Mouse (Mus musculus) liver, embryonic 11.5 days (tissue): ENCODE results near the gene Sox5. TPM values are rescaled to one million over a fixed set of nuclear protein-coding genes. Genes with fewer than 3 reads are reported as not detected.

ENCODE experiments used
- ATAC-seq: fragments of 200-750 bp; cut with Nextera tagmentation; replicated peaks from 2 replicates; pipeline ENCODE4 v1.8.0; 2017; ENCODE audit warnings: moderate number of reproducible peaks, mild to moderate bottlenecking, moderate TSS enrichment, moderate library complexity; ENCODE audit not compliant: low FRiP score
- DNase-seq: peaks from one replicate; pipeline ENCODE4 v3.0.0-alpha.2; 2017; ENCODE audit warnings: low spot score
- H3K27ac ChIP-seq: fragments of 300-500 bp; sonication (generic); 2 replicates; pipeline ENCODE4 v1.5.1; 2014; ENCODE audit warnings: mild to moderate bottlenecking, low read depth, low read length, control low read depth
- H3K27me3 ChIP-seq: fragments of 300-500 bp; sonication (generic); replicated peaks from 2 replicates; pipeline ENCODE4 v1.6.1; 2014; ENCODE audit warnings: low read length, mixed read lengths; ENCODE audit not compliant: control insufficient read depth, insufficient read depth
- H3K36me3 ChIP-seq: fragments of 300-500 bp; sonication (generic); 2 replicates; pipeline ENCODE4 v1.6.1; 2014; ENCODE audit warnings: mild to moderate bottlenecking, low read length, moderate library complexity, mixed read lengths; ENCODE audit not compliant: control insufficient read depth, insufficient read depth
- H3K4me1 ChIP-seq: fragments of 300-500 bp; sonication (generic); replicated peaks from 2 replicates; pipeline ENCODE4 v1.6.1; 2014; ENCODE audit warnings: low read length, mixed read lengths; ENCODE audit not compliant: control insufficient read depth, insufficient read depth
- H3K4me2 ChIP-seq: fragments of 300-500 bp; sonication (generic); 2 replicates; pipeline ENCODE4 v1.6.1; 2014; ENCODE audit warnings: mild to moderate bottlenecking, control low read depth, moderate library complexity
- H3K4me3 ChIP-seq: fragments of 300-500 bp; sonication (generic); 2 replicates; pipeline ENCODE4 v1.5.1; 2014; ENCODE audit warnings: low read depth, low read length, control low read depth
- H3K9ac ChIP-seq: fragments of 300-500 bp; sonication (generic); 2 replicates; pipeline ENCODE4 v1.6.1; 2014; ENCODE audit warnings: low read depth, low read length, control low read depth
- H3K9me3 ChIP-seq: fragments of 300-500 bp; sonication (generic); 2 replicates; pipeline ENCODE4 v1.6.1; 2016; ENCODE audit warnings: low read length, inconsistent platforms, mixed read lengths; ENCODE audit not compliant: control insufficient read depth
- WGBS: fragments of 180-500 bp; shearing (Covaris S2); extraction: QIAGEN DNeasy Blood & Tissue Kit; methylation state at CpG from one replicate; pipeline ENCODE4 v1.1.7; 2014; 5-methylcytosine and 5-hydroxymethylcytosine counted together
- polyA plus RNA-seq: library from polyadenylated mRNA; unstranded; fragments of >200 nt; fragmentation: Nextera tagmentation; extraction: Ambion mirVana; gene quantifications from 2 replicates; pipeline ENCODE4 v1.2.1, GENCODE M21; 2014

Gene Sox5
- 7.9 and 10.6 TPM in 2 replicates for polyA plus RNA-seq

GRCm38 (mm10) chr6:144781431-144782030, at the start of gene Sox5:
Sox5 (minus strand) TSS chr6:144781977.
- peak; percentile 72 for DNase-seq
- H3K36me3 ChIP-seq: no peaks in the 10 kb centered on the region

GRCm38 (mm10) chr6:144825018-144825602, 43.3 kb upstream of the Sox5 start:
- 88% methylated on average over 6 of the region's 6 CpGs for WGBS

More at GRCm38 (mm10) chr6:144781431-144782030, at the start of gene Sox5:
- WGBS: under 1% methylated on average over 39 of the region's 47 CpGs
- no peaks in the 10 kb centered on the region for H3K4me1 ChIP-seq
- H3K9ac ChIP-seq: peak within 1 kb of the TSS; percentile 67
- H3K27me3 ChIP-seq: peaks cover 22% of the 10 kb centered on the region
- H3K4me2 ChIP-seq: peak within 1 kb of the TSS; percentile 88
- H3K27ac ChIP-seq: peak within 1 kb of the TSS; percentile 71
- peak; percentile 45; the same call in 1 of the 2 replicates for ATAC-seq
- H3K4me3 ChIP-seq: peak within 1 kb of the TSS; percentile 71
- H3K9me3 ChIP-seq: no peaks in the 10 kb centered on the region

GRCm38 (mm10) chr6:144824153-144824552, 42.4 kb upstream of the Sox5 start:
- Histone ChIP-seq H3K4me1 (peaks cover 10% of the 10 kb centered on the region), H3K9ac (no peak overlapping the region), H3K27ac (no peak overlapping the region), H3K27me3 (no peaks in the 10 kb centered on the region), H3K4me3 (no peak overlapping the region), H3K4me2 (no peak overlapping the region), H3K36me3 (no peaks in the 10 kb centered on the region), H3K9me3 (no peaks in the 10 kb centered on the region)
- DNase-seq: no peak
- 0 out of 2 replicates have a peak, but pooled peaks have one; percentile 51 for ATAC-seq
- 49% methylated on average over 12 of the region's 12 CpGs for WGBS

More at GRCm38 (mm10) chr6:144825018-144825602, 43.3 kb upstream of the Sox5 start:
- ATAC-seq: no peak
- no peak overlapping the region for H3K27ac ChIP-seq
- peaks cover 10% of the 10 kb centered on the region for H3K4me1 ChIP-seq
- H3K4me2 ChIP-seq: no peak overlapping the region
- H3K36me3 ChIP-seq: no peaks in the 10 kb centered on the region
- no peak overlapping the region for H3K9ac ChIP-seq
- H3K4me3 ChIP-seq: no peak overlapping the region
- no peak for DNase-seq
- H3K27me3 ChIP-seq: no peaks in the 10 kb centered on the region
- no peaks in the 10 kb centered on the region for H3K9me3 ChIP-seq

- 31% methylated on average over 14 of the region's 14 CpGs for WGBS
- H3K27ac ChIP-seq: no peak overlapping the region
- H3K4me1 ChIP-seq: peaks cover 10% of the 10 kb centered on the region
- H3K9ac ChIP-seq: no peak overlapping the region
- DNase-seq (no peak), ATAC-seq (peak; percentile 57; the same call in 1 of the 2 replicates)
- H3K27me3 ChIP-seq: no peaks in the 10 kb centered on the region
- H3K4me3 ChIP-seq: no peak overlapping the region
- no peaks in the 10 kb centered on the region for H3K9me3 ChIP-seq
- no peaks in the 10 kb centered on the region for H3K36me3 ChIP-seq
- peak overlapping the region; percentile 18 for H3K4me2 ChIP-seq
These were observed 40.8 kb upstream of the Sox5 start for GRCm38 (mm10) chr6:144822594-144822993.

- Histone ChIP-seq H3K36me3 (no peaks in the 10 kb centered on the region), H3K4me2 (no peak overlapping the region), H3K4me3 (no peak overlapping the region), H3K27me3 (no peaks in the 10 kb centered on the region), H3K27ac (no peak overlapping the region), H3K4me1 (peaks cover 10% of the 10 kb centered on the region), H3K9ac (no peak overlapping the region), H3K9me3 (no peaks in the 10 kb centered on the region)
- ATAC-seq: no peak
- 78% methylated on average over 6 of the region's 6 CpGs for WGBS
- no peak for DNase-seq
These were observed 39.2 kb upstream of the Sox5 start for GRCm38 (mm10) chr6:144821019-144821418.

- DNase-seq (peak; percentile 17), ATAC-seq (no peak)
- Histone ChIP-seq H3K36me3 (no peaks in the 10 kb centered on the region), H3K9me3 (no peaks in the 10 kb centered on the region), H3K4me2 (no peak overlapping the region), H3K27ac (no peak overlapping the region), H3K27me3 (no peaks in the 10 kb centered on the region), H3K4me1 (peaks cover 9% of the 10 kb centered on the region), H3K9ac (no peak overlapping the region), H3K4me3 (no peak overlapping the region)
- WGBS: 73% methylated on average over 4 of the region's 4 CpGs
These were observed 36.2 kb upstream of the Sox5 start for GRCm38 (mm10) chr6:144818016-144818415.

GRCm38 (mm10) chr6:144817329-144817932, 35.7 kb upstream of the Sox5 start:
- H3K4me3 ChIP-seq: no peak overlapping the region
- no peaks in the 10 kb centered on the region for H3K36me3 ChIP-seq
- no peak overlapping the region for H3K9ac ChIP-seq
- no peaks in the 10 kb centered on the region for H3K9me3 ChIP-seq
- no peak overlapping the region for H3K4me2 ChIP-seq
- no peaks in the 10 kb centered on the region for H3K27me3 ChIP-seq
- WGBS: 61% methylated on average over 5 of the region's 5 CpGs
- ATAC-seq (no peak), DNase-seq (peak; percentile 23)
- peaks cover 3% of the 10 kb centered on the region for H3K4me1 ChIP-seq
- no peak overlapping the region for H3K27ac ChIP-seq

GRCm38 (mm10) chr6:144815542-144815941, 33.8 kb upstream of the Sox5 start:
- Histone ChIP-seq H3K4me3 (no peak overlapping the region), H3K36me3 (no peaks in the 10 kb centered on the region), H3K27ac (no peak overlapping the region), H3K4me2 (no peak overlapping the region), H3K9me3 (no peaks in the 10 kb centered on the region), H3K9ac (no peak overlapping the region), H3K4me1 (no peaks in the 10 kb centered on the region; the same call in 1 of the 2 replicates), H3K27me3 (no peaks in the 10 kb centered on the region)
- WGBS: 57% methylated on average over 5 of the region's 5 CpGs
- ATAC-seq: no peak
- DNase-seq: peak; percentile 6
